Mouse (Mus musculus): ENCODE results near the gene Bsdc1.

- peak; percentile 29; the same call in 1 of the 2 replicates for TF ChIP-seq CTCF (IDR thresholded peaks at IDR 0.05; ENCODE audit: low read depth)
- TF ChIP-seq EP300 (optimal IDR thresholded peaks at IDR 0.05) = no peak
These were observed 10.5 kb upstream of the Bsdc1 start for GRCm38 (mm10) chr4:129450851-129451250.
